Mouse (Mus musculus): ENCODE measurements around the gene Tmem121b. TPM values are rescaled to one million over a fixed set of nuclear protein-coding genes. Genes with fewer than 3 reads are reported as not detected.

Gene Tmem121b
- total RNA-seq, 2 experiments from 2014 or later: not detected

Other genes with a start within 250 kb of the Tmem121b start
- not detected for gene D330020A13Rik, start 199.4 kb downstream of the Tmem121b start, total RNA-seq (2021)
- gene B4galnt3, start 199.2 kb downstream of the Tmem121b start, total RNA-seq (2021): 1 to 10 TPM in 1 of 2 experiments, under 1 TPM in 1; 0.99 to 1.7 TPM
- gene Kdm5a, start 129.7 kb downstream of the Tmem121b start, total RNA-seq (2021): 10 to 100 TPM; 18.9 to 20.5 TPM
- 1 to 10 TPM; 3.5 to 4.4 TPM for gene Ccdc77, start 129.4 kb downstream of the Tmem121b start, total RNA-seq (2021)
- 1 to 10 TPM; 1.7 TPM for gene Il17ra, start 30.6 kb downstream of the Tmem121b start, total RNA-seq (2021)
- 10 to 100 TPM; 23.5 to 27.8 TPM for gene Hdhd5, start 37.5 kb upstream of the Tmem121b start, total RNA-seq (2021)
- 10 to 100 TPM in 1 of 2 experiments, 1 to 10 TPM in 1; 7.8 to 18.8 TPM for gene Cecr2, start 172.6 kb upstream of the Tmem121b start, total RNA-seq (2021)